ENCODE assay signal across 22 mouse cellular contexts in the genomic region with DNA sequence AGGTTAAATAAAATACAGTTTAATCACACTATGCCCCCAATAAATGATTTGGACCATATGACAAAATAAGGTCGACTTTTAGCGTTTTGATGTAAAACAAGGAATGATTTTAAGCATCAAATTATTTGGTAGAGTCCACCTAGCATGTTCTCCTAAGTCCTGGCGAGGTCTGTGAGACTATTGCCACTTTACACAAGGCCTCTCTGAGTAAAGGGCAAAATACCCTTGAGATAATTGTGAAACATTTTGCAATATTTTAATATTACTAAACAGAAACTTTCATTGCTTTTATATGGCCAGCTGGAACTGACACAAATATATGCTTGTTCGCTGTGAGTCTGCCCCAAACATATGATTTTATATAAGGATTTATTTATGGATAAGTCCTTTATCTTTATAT.
DNase-seq lines count a peak whose midpoint lies in the region; ATAC-seq and TF ChIP-seq lines count a peak whose summit lies in the region.
"Had no signal": no experiment of that assay in that cellular context is flagged by ENCODE, and none has a peak within 500 bp of the region (broad histone marks: within the 10 kb centered on the region; RNA-seq: fewer than 3 reads in every experiment).

No protein-coding gene starts in this region.

- H3K4me1 ChIP-seq in lung, embryonic 15.5 days, result 0 out of 2 replicates have a peak, but pooled peaks cover 3% of the 10 kb centered on the region
- H3K4me1 ChIP-seq in lung, adult 2 months (ENCODE audit: control insufficient read depth, insufficient read depth, low read length), result no peaks in the 10 kb centered on the region; the same call in 1 of the 2 replicates
- H3K4me1 ChIP-seq: embryonic facial prominence, embryonic 12.5 days; forebrain, embryonic 12.5 days; forebrain, embryonic 15.5 days; heart, embryonic 10.5 days; hindbrain, embryonic 12.5 days; hindbrain, embryonic 15.5 days had no signal

- H3K27me3 ChIP-seq in lung, embryonic 15.5 days, result no peaks in the 10 kb centered on the region
- H3K27me3 ChIP-seq: embryonic facial prominence, embryonic 12.5 days; forebrain, embryonic 12.5 days; forebrain, embryonic 15.5 days; heart, embryonic 13.5 days; hindbrain, embryonic 12.5 days; hindbrain, embryonic 15.5 days had no signal

- no peak for TF ChIP-seq POLR2A in lung, adult 2 months (IDR thresholded peaks at IDR 0.05; ENCODE audit: borderline replicate concordance, extremely low read depth, low read depth, low read length)

- H3K4me3 ChIP-seq in lung, embryonic 15.5 days, result no peak overlapping the region
- no peak overlapping the region for H3K4me3 ChIP-seq in lung, adult 2 months (replicated peaks; ENCODE audit: extremely low read depth, low read depth, low read length)
- H3K4me3 ChIP-seq: embryonic facial prominence, embryonic 12.5 days; erythroblast, embryonic 14.5 days; forebrain, embryonic 12.5 days; forebrain, embryonic 15.5 days; heart, embryonic 10.5 days; heart, embryonic 13.5 days; hindbrain, embryonic 12.5 days; hindbrain, embryonic 15.5 days had no signal

- 75% methylated on average over 4 of the region's 4 CpGs for WGBS in lung, embryonic 15.5 days
- 76% methylated on average over 4 of the region's 4 CpGs for WGBS in lung, adult 2 months

- peak overlapping the region; percentile 66 for H3K27ac ChIP-seq in lung, embryonic 15.5 days
- H3K27ac ChIP-seq: embryonic facial prominence, embryonic 12.5 days; forebrain, embryonic 12.5 days; forebrain, embryonic 15.5 days; heart, embryonic 10.5 days; heart, embryonic 13.5 days; hindbrain, embryonic 12.5 days; hindbrain, embryonic 15.5 days had no signal

- no peak overlapping the region for H3K9ac ChIP-seq in lung, embryonic 15.5 days
- H3K9ac ChIP-seq: embryonic facial prominence, embryonic 12.5 days; forebrain, embryonic 12.5 days; forebrain, embryonic 15.5 days; heart, embryonic 13.5 days; hindbrain, embryonic 12.5 days; hindbrain, embryonic 15.5 days had no signal

- H3K36me3 ChIP-seq in lung, embryonic 15.5 days, result no peaks in the 10 kb centered on the region
- H3K36me3 ChIP-seq: embryonic facial prominence, embryonic 12.5 days; forebrain, embryonic 12.5 days; forebrain, embryonic 15.5 days; heart, embryonic 10.5 days; heart, embryonic 13.5 days; hindbrain, embryonic 12.5 days; hindbrain, embryonic 15.5 days had no signal

- no peaks in the 10 kb centered on the region for H3K9me3 ChIP-seq in lung, embryonic 15.5 days
- H3K9me3 ChIP-seq: embryonic facial prominence, embryonic 12.5 days; forebrain, embryonic 12.5 days; forebrain, embryonic 15.5 days; heart, embryonic 10.5 days; heart, embryonic 13.5 days; hindbrain, embryonic 12.5 days; hindbrain, embryonic 15.5 days had no signal

- DNase-seq in heart, adult 11 months, result peak; percentile 70
- DNase-seq in heart, adult 8-10 months (ENCODE audit: low spot score), result no peak
- DNase-seq in lung, adult 2 months, result no peak
- DNase-seq in 3T3-L1 (ENCODE audit: low read depth, low spot score) (peak; percentile 5), adipocyte (ENCODE audit: low spot score) (peak; percentile 77)
- DNase-seq: adrenal gland, postnatal 10 days; adrenal gland, postnatal 36 days; cerebellum, adult 18-20 months; cerebellum, adult 9-10 months; cerebellum, postnatal 14 days; gastrocnemius, postnatal 10 days; gastrocnemius, postnatal 36 days had no signal

- ATAC-seq in lung, embryonic 15.5 days (ENCODE audit: borderline replicate concordance, extremely low read depth, low FRiP score, low TSS enrichment), result no peak
- ATAC-seq: activated CD4-positive, CD25-positive, alpha-beta regulatory T cell, adult 4 months; forebrain, embryonic 15.5 days had no signal

- no peak overlapping the region for H3K4me2 ChIP-seq in lung, embryonic 15.5 days
- H3K4me2 ChIP-seq: embryonic facial prominence, embryonic 12.5 days; forebrain, embryonic 12.5 days; forebrain, embryonic 15.5 days; heart, embryonic 13.5 days; hindbrain, embryonic 12.5 days; hindbrain, embryonic 15.5 days had no signal

- TF ChIP-seq CTCF in lung, adult 2 months (IDR thresholded peaks at IDR 0.05; ENCODE audit: insufficient read depth, low read length), result no peak

Comparison
In these comparisons a context has a peak if more than half of its experiments do, and no peak if none do; other contexts are left out.
1. DNase-seq: peak in heart, adult 11 months (single experiment), 3T3-L1 (single experiment) and adipocyte (single experiment); none in heart, adult 8-10 months (single experiment) and lung, adult 2 months (single experiment).